Mouse (Mus musculus): ENCODE results near the gene Cmss1. TPM values are rescaled to one million over a fixed set of nuclear protein-coding genes. Genes with fewer than 3 reads are reported as not detected.
A peak's percentile ranks its signal among the peaks of the same experiment; 100 is the strongest.

The Cmss1 gene
- total and polyA plus RNA-seq, 2 experiments from 2014 or later: 14.7 to 43.4 TPM

DNA sequence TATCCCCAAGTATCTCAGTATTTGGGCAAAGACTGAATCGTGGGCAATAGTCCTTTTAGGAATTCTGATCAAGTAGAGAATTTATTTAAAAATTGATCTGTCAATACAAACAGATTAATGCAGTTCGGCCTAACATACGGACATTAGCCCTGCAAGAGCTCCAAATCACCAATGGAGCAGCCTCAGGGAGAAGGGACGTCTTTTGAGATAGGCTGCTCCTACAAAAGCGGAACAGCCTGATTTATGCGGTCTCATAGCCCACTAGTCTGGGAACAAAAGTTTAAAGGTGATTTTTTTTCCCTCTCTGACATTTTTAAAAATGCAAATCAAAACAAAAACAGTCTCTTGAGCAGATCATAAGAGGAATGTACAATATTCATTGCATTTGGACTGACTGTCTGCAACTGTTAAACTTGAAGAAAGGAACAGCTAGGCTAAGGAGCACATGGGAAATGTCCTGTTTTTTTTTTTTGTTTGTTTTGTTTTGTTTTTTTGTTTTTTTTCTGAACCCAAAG lies 51.7 kb downstream of the Cmss1 start:
- H3K27me3 ChIP-seq (ENCODE audit: insufficient read depth, low read length): 0 out of 2 replicates have a peak, but pooled peaks cover under 1% of the 10 kb centered on the region
- WGBS: 68% methylated on average over 6 of the region's 6 CpGs
- DNase-seq (ENCODE audit: low spot score): no peak
- H3K9me3 ChIP-seq (ENCODE audit: low read length): no peaks in the 10 kb centered on the region
- no peak overlapping the region for H3K4me2 ChIP-seq (ENCODE audit: low read depth, low read length, poor library complexity, severe bottlenecking)
- H3K4me3 ChIP-seq (ENCODE audit: low read depth, low read length): no peak overlapping the region
- H3K36me3 ChIP-seq (ENCODE audit: insufficient read depth, low read length): no peaks in the 10 kb centered on the region
- no peak overlapping the region for H3K9ac ChIP-seq (replicated peaks; ENCODE audit: low read length, poor library complexity, severe bottlenecking)
- ATAC-seq (ENCODE audit: low FRiP score): no peak
- TF ChIP-seq CTCF (IDR thresholded peaks at IDR 0.05): no peak
- no peak overlapping the region for H3K27ac ChIP-seq (ENCODE audit: low read depth, low read length)
- no peaks in the 10 kb centered on the region for H3K4me1 ChIP-seq (ENCODE audit: insufficient read depth, low read length)

DNA sequence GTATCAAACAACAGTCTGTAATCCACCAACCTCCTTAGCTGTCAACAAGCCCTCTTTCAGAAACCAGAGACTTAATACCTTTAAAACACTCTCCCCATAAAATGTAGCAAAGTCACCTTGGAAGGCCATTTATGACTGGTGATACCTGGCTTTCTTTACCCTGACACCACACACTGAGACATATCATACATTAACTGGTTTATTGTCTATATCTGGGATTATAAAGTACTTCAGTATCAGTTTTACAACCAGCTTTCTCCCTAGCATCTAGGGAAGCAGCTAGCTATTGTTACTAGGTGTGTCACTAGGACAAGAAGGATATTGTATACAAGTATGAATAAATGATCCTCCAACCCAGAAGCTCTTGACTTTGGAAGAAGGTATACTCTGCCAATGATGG lies 53.4 kb downstream of the Cmss1 start:
- no peaks in the 10 kb centered on the region for H3K36me3 ChIP-seq (ENCODE audit: insufficient read depth, low read length)
- H3K4me3 ChIP-seq (ENCODE audit: low read depth, low read length): no peak overlapping the region
- DNase-seq (ENCODE audit: low spot score) (no peak), ATAC-seq (ENCODE audit: low FRiP score) (no peak)
- 0 out of 2 replicates have a peak, but pooled peaks cover 3% of the 10 kb centered on the region for H3K27me3 ChIP-seq (ENCODE audit: insufficient read depth, low read length)
- H3K9ac ChIP-seq (replicated peaks; ENCODE audit: low read length, poor library complexity, severe bottlenecking): no peak overlapping the region
- no peaks in the 10 kb centered on the region for H3K9me3 ChIP-seq (ENCODE audit: low read length)
- no peak overlapping the region for H3K4me2 ChIP-seq (ENCODE audit: low read depth, low read length, poor library complexity, severe bottlenecking)
- H3K4me1 ChIP-seq (ENCODE audit: insufficient read depth, low read length): no peaks in the 10 kb centered on the region
- no peak overlapping the region for H3K27ac ChIP-seq (ENCODE audit: low read depth, low read length)
- no peak for TF ChIP-seq CTCF (IDR thresholded peaks at IDR 0.05)

DNA sequence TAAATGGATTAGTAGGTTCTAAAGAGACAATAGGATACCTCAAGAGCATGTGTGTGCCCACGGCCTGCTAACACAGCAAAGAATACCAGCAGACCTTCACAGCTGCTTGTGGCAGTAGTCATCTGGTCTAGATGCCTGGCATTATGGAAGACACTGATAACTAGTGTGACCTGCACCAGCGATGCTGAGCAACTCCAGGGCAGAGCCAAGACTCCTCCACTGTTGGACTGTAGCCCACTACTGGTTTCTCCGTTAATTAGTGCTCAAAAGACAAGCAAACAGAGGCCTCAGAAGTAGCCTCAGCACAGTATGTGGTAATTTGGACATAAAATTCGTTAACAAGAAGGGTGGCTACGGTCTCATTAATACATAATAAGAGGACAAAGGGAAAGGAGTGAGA lies 54.0 kb downstream of the Cmss1 start:
- Histone ChIP-seq H3K9me3 (ENCODE audit: low read length) (no peaks in the 10 kb centered on the region), H3K4me1 (ENCODE audit: insufficient read depth, low read length) (no peaks in the 10 kb centered on the region), H3K27ac (ENCODE audit: low read depth, low read length) (no peak overlapping the region), H3K4me2 (ENCODE audit: low read depth, low read length, poor library complexity, severe bottlenecking) (no peak overlapping the region), H3K9ac (replicated peaks; ENCODE audit: low read length, poor library complexity, severe bottlenecking) (no peak overlapping the region), H3K36me3 (ENCODE audit: insufficient read depth, low read length) (no peaks in the 10 kb centered on the region), H3K27me3 (ENCODE audit: insufficient read depth, low read length) (0 out of 2 replicates have a peak, but pooled peaks cover 3% of the 10 kb centered on the region), H3K4me3 (ENCODE audit: low read depth, low read length) (no peak overlapping the region)
- DNase-seq (ENCODE audit: low spot score) (no peak), ATAC-seq (ENCODE audit: low FRiP score) (no peak)
- TF ChIP-seq CTCF (IDR thresholded peaks at IDR 0.05): no peak
- 84% methylated on average over 5 of the region's 5 CpGs for WGBS

DNA sequence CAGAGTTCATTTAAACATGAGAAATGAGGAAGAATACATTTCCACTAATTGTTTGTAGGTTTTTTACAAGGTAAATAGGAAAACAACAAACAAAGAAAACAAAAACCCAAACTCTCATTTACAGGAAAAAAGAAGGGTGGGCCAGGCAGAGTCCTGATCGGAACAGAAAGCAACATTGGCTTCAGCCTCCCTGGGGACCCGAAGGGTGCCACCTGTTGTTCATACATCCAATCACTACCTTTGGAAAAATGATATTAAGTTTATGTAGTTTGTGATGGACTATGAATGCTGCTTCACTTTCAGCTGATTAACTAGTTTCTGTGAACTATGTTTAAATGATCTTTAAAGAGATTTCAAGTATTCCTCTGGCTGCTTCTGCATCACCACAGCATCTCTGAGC lies 55.0 kb downstream of the Cmss1 start:
- 76% methylated on average over 2 of the region's 2 CpGs for WGBS
- no peak for DNase-seq (ENCODE audit: low spot score)
- no peaks in the 10 kb centered on the region for H3K9me3 ChIP-seq (ENCODE audit: low read length)
- H3K4me2 ChIP-seq (ENCODE audit: low read depth, low read length, poor library complexity, severe bottlenecking): no peak overlapping the region
- TF ChIP-seq CTCF (IDR thresholded peaks at IDR 0.05): no peak
- no peak for ATAC-seq (ENCODE audit: low FRiP score)
- H3K4me1 ChIP-seq (ENCODE audit: insufficient read depth, low read length): no peaks in the 10 kb centered on the region
- 0 out of 2 replicates have a peak, but pooled peaks cover 3% of the 10 kb centered on the region for H3K27me3 ChIP-seq (ENCODE audit: insufficient read depth, low read length)
- H3K4me3 ChIP-seq (ENCODE audit: low read depth, low read length): no peak overlapping the region
- H3K36me3 ChIP-seq (ENCODE audit: insufficient read depth, low read length): no peaks in the 10 kb centered on the region
- no peak overlapping the region for H3K27ac ChIP-seq (ENCODE audit: low read depth, low read length)
- H3K9ac ChIP-seq (replicated peaks; ENCODE audit: low read length, poor library complexity, severe bottlenecking): no peak overlapping the region

GRCm38 (mm10) chr16:57550817-57551216 lies 55.8 kb downstream of the Cmss1 start:
- no peaks in the 10 kb centered on the region for H3K9me3 ChIP-seq (ENCODE audit: low read length)
- no peak overlapping the region for H3K9ac ChIP-seq (replicated peaks; ENCODE audit: low read length, poor library complexity, severe bottlenecking)
- no peak for ATAC-seq (ENCODE audit: low FRiP score)
- no peak overlapping the region for H3K4me3 ChIP-seq (ENCODE audit: low read depth, low read length)
- 0 out of 2 replicates have a peak, but pooled peaks cover 3% of the 10 kb centered on the region for H3K27me3 ChIP-seq (ENCODE audit: insufficient read depth, low read length)
- no peak overlapping the region for H3K27ac ChIP-seq (ENCODE audit: low read depth, low read length)
- TF ChIP-seq CTCF (IDR thresholded peaks at IDR 0.05): no peak
- WGBS: 61% methylated on average over 2 of the region's 2 CpGs
- no peaks in the 10 kb centered on the region for H3K36me3 ChIP-seq (ENCODE audit: insufficient read depth, low read length)
- no peak for DNase-seq (ENCODE audit: low spot score)
- H3K4me1 ChIP-seq (ENCODE audit: insufficient read depth, low read length): no peaks in the 10 kb centered on the region
- H3K4me2 ChIP-seq (ENCODE audit: low read depth, low read length, poor library complexity, severe bottlenecking): no peak overlapping the region

- Histone ChIP-seq H3K4me1 (ENCODE audit: insufficient read depth, low read length) (no peaks in the 10 kb centered on the region), H3K4me2 (ENCODE audit: low read depth, low read length, poor library complexity, severe bottlenecking) (peak overlapping the region; percentile 98; the same call in 1 of the 2 replicates), H3K9me3 (ENCODE audit: low read length) (no peaks in the 10 kb centered on the region), H3K9ac (replicated peaks; ENCODE audit: low read length, poor library complexity, severe bottlenecking) (no peak overlapping the region), H3K4me3 (ENCODE audit: low read depth, low read length) (no peak overlapping the region), H3K27me3 (ENCODE audit: insufficient read depth, low read length) (0 out of 2 replicates have a peak, but pooled peaks cover 3% of the 10 kb centered on the region), H3K27ac (ENCODE audit: low read depth, low read length) (no peak overlapping the region), H3K36me3 (ENCODE audit: insufficient read depth, low read length) (no peaks in the 10 kb centered on the region)
- TF ChIP-seq CTCF (IDR thresholded peaks at IDR 0.05): no peak
- 63% methylated on average over 3 of the region's 3 CpGs for WGBS
- ATAC-seq (ENCODE audit: low FRiP score) (no peak), DNase-seq (ENCODE audit: low spot score) (no peak)
These were observed 56.6 kb downstream of the Cmss1 start for GRCm38 (mm10) chr16:57550088-57550487.

Measured in midbrain, postnatal 0 days (tissue).